Comparison of ENCODE assay signal across 24 mouse cellular contexts in the genomic region with DNA sequence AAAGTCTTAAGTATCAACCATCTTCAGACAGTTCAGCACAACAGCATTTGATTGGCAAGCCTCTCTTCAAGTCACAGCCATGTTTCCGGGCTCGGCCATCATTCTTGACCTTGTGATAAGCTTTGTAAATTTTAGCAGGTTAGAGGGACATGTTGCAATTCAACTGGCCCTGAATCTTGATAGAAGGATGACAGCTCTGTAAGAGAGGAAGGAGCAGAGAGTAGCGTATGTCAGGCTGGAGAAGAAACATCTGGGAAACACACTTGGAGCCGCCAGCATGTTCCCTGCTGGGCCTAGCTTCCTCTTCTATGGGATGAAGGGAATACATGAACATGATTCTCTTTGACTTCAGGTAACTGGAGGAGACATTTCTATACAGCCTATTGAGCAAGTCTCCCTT.
DNase-seq lines count a peak whose midpoint lies in the region; ATAC-seq and TF ChIP-seq lines count a peak whose summit lies in the region.
"Had no signal": no experiment of that assay in that cellular context is flagged by ENCODE, and none has a peak within 500 bp of the region (broad histone marks: within the 10 kb centered on the region; RNA-seq: fewer than 3 reads in every experiment).

No protein-coding gene starts in this region.

- ATAC-seq in lung, embryonic 15.5 days (ENCODE audit: borderline replicate concordance, extremely low read depth, low FRiP score, low TSS enrichment): peak; percentile 62; the same call in 1 of the 2 replicates
- ATAC-seq in lung, postnatal 0 days: no peak
- ATAC-seq in midbrain, embryonic 15.5 days (replicated peaks): no peak
- ATAC-seq: activated CD4-positive, CD25-positive, alpha-beta regulatory T cell, adult 4 months; CD4-positive, CD25-positive, alpha-beta regulatory T cell, adult 4 months; forebrain, embryonic 13.5 days; Patski had no signal

- no peaks in the 10 kb centered on the region for H3K27me3 ChIP-seq in lung, embryonic 15.5 days
- H3K27me3 ChIP-seq in lung, postnatal 0 days (replicated peaks; ENCODE audit: insufficient read depth, low read length): no peaks in the 10 kb centered on the region
- H3K27me3 ChIP-seq in midbrain, embryonic 15.5 days (replicated peaks): no peaks in the 10 kb centered on the region
- H3K27me3 ChIP-seq: embryonic facial prominence, embryonic 12.5 days; forebrain, embryonic 13.5 days; Patski had no signal

- H3K4me2 ChIP-seq in lung, embryonic 15.5 days: no peak overlapping the region
- no peak overlapping the region for H3K4me2 ChIP-seq in lung, postnatal 0 days (replicated peaks; ENCODE audit: low read depth, low read length)
- no peak overlapping the region for H3K4me2 ChIP-seq in midbrain, embryonic 15.5 days
- H3K4me2 ChIP-seq: embryonic facial prominence, embryonic 12.5 days; forebrain, embryonic 13.5 days had no signal

- no peaks in the 10 kb centered on the region for H3K36me3 ChIP-seq in lung, embryonic 15.5 days
- H3K36me3 ChIP-seq in lung, postnatal 0 days (ENCODE audit: insufficient read depth, low read length): no peaks in the 10 kb centered on the region
- H3K36me3 ChIP-seq in midbrain, embryonic 15.5 days (replicated peaks): no peaks in the 10 kb centered on the region
- H3K36me3 ChIP-seq: embryonic facial prominence, embryonic 10.5 days; embryonic facial prominence, embryonic 12.5 days; G1E had no signal

- peaks cover 8% of the 10 kb centered on the region; the same call in 1 of the 2 replicates for H3K4me1 ChIP-seq in lung, embryonic 15.5 days
- no peaks in the 10 kb centered on the region for H3K4me1 ChIP-seq in lung, postnatal 0 days (ENCODE audit: insufficient read depth, low read depth, low read length)
- H3K4me1 ChIP-seq in midbrain, embryonic 15.5 days: no peaks in the 10 kb centered on the region
- H3K4me1 ChIP-seq: embryonic facial prominence, embryonic 12.5 days had no signal

- DNase-seq in kidney, postnatal 10 days: peak; percentile 14
- no peak for DNase-seq in kidney, adult 8-10 months
- DNase-seq in lung, postnatal 4 days: no peak
- peak; percentile 15 for DNase-seq in lung, postnatal 0 days (ENCODE audit: low spot score)
- peak; percentile 30 for DNase-seq in lung, postnatal 25 days (ENCODE audit: low spot score)
- no peak for DNase-seq in urinary bladder, adult 2 months (ENCODE audit: low spot score)
- DNase-seq: adrenal gland, adult 8-10 months; adrenal gland, postnatal 14 days; adrenal gland, postnatal 36 days; B cell, adult 2 months; cerebellum, adult 11-12 months; cerebellum, adult 2 months; cerebellum, adult 9-10 months; cerebellum, postnatal 10 days; cerebellum, postnatal 25 days had no signal

- no peak for TF ChIP-seq EP300 in lung, postnatal 0 days (IDR thresholded peaks at IDR 0.05)

- TF ChIP-seq CTCF in lung, postnatal 0 days (IDR thresholded peaks at IDR 0.05): no peak

- no peak overlapping the region for H3K27ac ChIP-seq in lung, embryonic 15.5 days
- no peak overlapping the region for H3K27ac ChIP-seq in lung, postnatal 0 days (ENCODE audit: low read length)
- no peak overlapping the region for H3K27ac ChIP-seq in midbrain, embryonic 15.5 days
- H3K27ac ChIP-seq: embryonic facial prominence, embryonic 10.5 days; embryonic facial prominence, embryonic 12.5 days; forebrain, embryonic 13.5 days had no signal

- H3K4me3 ChIP-seq in lung, embryonic 15.5 days: no peak overlapping the region
- no peak overlapping the region for H3K4me3 ChIP-seq in lung, postnatal 0 days (ENCODE audit: low read depth, low read length)
- H3K4me3 ChIP-seq in midbrain, embryonic 15.5 days: no peak overlapping the region
- H3K4me3 ChIP-seq: embryonic facial prominence, embryonic 10.5 days; embryonic facial prominence, embryonic 12.5 days; forebrain, embryonic 13.5 days had no signal

- no peaks in the 10 kb centered on the region for H3K9me3 ChIP-seq in lung, embryonic 15.5 days
- H3K9me3 ChIP-seq in lung, postnatal 0 days (ENCODE audit: low read length): no peaks in the 10 kb centered on the region
- no peaks in the 10 kb centered on the region for H3K9me3 ChIP-seq in midbrain, embryonic 15.5 days
- H3K9me3 ChIP-seq: embryonic facial prominence, embryonic 10.5 days; embryonic facial prominence, embryonic 12.5 days; forebrain, embryonic 13.5 days had no signal

- no peak overlapping the region for H3K9ac ChIP-seq in lung, embryonic 15.5 days
- H3K9ac ChIP-seq in lung, postnatal 0 days (replicated peaks; ENCODE audit: low read depth): no peak overlapping the region
- no peak overlapping the region for H3K9ac ChIP-seq in midbrain, embryonic 15.5 days
- H3K9ac ChIP-seq: embryonic facial prominence, embryonic 12.5 days; forebrain, embryonic 13.5 days had no signal

- WGBS in lung, embryonic 15.5 days: 39% methylated on average over 4 of the region's 4 CpGs
- 57% methylated on average over 4 of the region's 4 CpGs for WGBS in lung, postnatal 0 days
- WGBS in midbrain, embryonic 15.5 days: 94% methylated on average over 4 of the region's 4 CpGs

Comparison
In these comparisons a context has a peak if more than half of its experiments do, and no peak if none do; other contexts are left out.
1. DNase-seq: peak in kidney, postnatal 10 days (single experiment), lung, postnatal 0 days (single experiment) and lung, postnatal 25 days (single experiment); none in kidney, adult 8-10 months (0 of 2), lung, postnatal 4 days (0 of 2) and urinary bladder, adult 2 months (single experiment).